Mouse (Mus musculus) yolk sac, embryonic 10.5 days (tissue): Measurements from ENCODE around the gene Ptov1.
"Not testable (repeated sequence)": the region's sequence is repeated elsewhere in the genome, so short reads cannot be mapped to it uniquely, and the experiment has no call there.

ENCODE experiments used
- DNase-seq: peaks from one replicate; pipeline ENCODE4 v3.0.0-alpha.2; 2017; ENCODE audit warnings: low spot score

Ptov1 gene

DNA sequence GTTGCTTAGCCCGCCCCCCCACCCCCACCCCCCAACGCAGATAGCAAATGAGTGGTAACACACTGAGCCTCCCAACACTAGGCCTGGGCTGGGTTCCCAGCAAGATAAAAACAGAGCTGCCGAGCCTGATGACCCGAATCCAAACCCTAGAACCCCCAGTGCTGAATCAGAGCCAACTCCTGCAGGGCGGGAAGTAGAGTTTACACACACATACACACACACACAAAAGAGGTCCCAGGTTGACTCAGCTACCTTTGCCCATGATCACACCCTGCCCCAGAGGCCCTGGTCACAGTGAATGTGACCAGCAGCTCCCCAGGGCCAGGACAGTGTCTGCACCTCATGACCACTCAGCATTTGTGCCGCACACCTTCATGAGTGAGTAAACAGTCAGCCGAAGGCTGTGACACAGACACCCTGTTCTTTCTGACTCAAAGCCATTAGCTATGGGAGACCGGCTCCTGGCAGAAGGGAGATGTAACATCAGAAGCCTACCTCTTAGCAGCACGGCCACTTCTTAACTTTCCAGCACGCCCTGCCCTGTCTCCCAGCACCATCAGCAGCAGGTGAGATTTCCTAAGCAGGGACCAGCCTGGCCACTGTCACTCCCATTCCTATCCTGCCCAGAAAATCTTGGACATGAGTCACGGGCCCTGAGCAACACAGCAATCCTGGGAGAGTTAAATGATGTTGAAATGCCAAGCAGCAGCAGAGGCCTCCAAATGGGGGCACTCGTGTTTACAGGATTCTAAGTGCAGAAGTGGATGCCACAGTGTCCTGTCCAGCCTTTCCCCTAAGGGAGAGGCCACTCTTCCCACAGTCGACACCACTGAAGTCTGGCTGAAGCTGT, 18.9 kb upstream of the Ptov1 start:
- no peak for DNase-seq

DNA sequence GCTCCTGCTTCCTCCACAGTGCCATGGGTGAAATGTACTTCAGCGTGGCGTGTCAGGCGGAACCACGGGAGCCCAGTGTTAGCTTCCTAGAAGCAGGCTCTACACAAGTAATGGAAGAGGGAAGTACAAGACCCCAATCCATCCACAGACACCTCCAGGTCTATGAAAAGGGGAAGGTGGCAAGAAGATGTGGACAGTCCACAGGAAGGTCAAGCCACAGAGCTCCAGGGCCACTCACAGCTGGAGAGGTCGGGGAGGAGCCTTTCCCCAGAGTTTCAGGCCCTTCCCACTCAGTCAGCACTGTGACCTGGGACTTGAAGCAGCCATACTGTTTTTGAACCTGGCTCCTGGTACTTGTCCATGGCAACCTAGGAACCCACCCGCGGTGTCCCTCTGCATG, 17.4 kb upstream of the Ptov1 start:
- DNase-seq = no peak

DNA sequence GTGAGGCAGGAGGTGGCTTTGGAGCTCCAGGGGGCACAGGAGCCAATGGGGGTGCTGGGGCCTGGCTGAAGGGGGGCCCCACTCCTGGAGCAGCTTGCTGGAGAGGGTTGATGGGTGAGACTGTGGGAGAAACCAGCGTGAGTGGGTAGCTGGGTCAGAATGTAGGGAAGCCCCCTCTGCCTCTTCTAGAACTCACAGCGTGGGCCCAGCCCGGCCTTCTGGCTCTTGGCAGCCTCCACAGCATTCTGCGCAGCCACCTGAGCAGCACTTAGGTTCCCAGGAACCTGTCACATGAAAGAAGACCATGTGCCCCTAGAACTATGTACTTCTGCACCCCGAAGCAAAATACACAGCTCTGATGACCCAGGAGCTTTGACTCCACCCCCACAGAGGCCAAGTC, 15.0 kb upstream of the Ptov1 start:
- DNase-seq = no peak

GRCm38 (mm10) chr7:44883036-44883435, 13.4 kb upstream of the Ptov1 start:
- no peak for DNase-seq

DNA sequence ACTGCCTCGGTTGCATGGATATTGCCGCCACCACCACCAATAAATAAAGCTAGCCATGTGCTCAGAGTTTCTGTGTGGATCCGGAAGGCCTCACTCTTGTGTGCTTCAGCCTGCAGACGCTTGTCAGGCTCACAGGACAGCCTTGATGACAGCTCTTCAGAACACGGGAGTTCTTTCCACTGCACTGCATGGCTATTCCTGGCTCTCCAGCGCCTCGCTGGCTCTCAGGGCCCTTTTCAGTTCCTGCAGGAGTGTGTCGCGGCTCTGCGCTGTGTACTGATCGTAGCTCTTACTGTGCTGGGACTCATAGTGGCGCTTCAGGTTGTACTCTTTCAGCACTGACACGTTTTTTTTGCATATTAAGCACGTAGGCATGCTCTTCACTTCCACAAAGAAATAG, 8.2 kb upstream of the Ptov1 start:
- no peak for DNase-seq

DNA sequence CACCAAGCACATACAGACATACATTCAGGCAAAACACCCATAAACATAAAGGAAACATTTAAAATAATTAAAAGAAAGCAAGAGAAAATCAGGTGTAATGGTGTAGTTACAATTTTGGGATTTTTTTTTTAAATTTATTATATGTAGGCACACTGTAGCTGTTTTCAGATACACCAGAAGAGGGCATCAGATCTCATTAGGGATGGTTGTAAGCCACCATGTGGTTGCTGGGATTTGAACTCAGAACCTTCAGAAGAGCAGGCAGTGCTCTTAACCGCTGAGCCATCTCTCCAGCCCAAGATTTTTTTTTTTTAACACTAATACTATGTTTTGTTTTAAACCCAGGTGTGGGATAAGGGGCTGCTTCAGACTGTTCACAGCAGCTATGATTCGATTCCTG, 2.2 kb upstream of the Ptov1 start:
- not testable (repeated sequence) for DNase-seq

DNA sequence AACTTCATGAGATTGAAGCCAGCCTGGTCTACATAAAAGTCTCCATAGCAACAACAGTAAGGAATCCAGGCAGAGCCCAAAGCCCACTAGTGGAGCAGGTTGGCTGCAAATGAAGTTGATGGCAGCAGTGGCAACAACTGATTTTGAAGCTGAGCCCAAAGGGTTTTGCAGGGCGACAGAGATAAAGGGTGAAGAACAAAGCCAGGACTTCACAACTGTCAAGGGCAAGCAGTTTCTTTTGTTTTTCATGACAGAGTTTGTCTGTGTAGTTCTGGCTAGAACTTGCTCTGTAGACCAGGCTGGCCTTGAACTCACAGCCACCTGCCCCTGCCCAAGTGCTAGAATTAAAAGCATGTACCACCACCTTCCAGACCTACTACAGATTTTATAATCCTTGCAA, 1.6 kb upstream of the Ptov1 start:
- DNase-seq = no peak

- DNase-seq = no peak
Measured at GRCm38 (mm10) chr7:44870614-44871013, 1.0 kb upstream of the Ptov1 start.

DNA sequence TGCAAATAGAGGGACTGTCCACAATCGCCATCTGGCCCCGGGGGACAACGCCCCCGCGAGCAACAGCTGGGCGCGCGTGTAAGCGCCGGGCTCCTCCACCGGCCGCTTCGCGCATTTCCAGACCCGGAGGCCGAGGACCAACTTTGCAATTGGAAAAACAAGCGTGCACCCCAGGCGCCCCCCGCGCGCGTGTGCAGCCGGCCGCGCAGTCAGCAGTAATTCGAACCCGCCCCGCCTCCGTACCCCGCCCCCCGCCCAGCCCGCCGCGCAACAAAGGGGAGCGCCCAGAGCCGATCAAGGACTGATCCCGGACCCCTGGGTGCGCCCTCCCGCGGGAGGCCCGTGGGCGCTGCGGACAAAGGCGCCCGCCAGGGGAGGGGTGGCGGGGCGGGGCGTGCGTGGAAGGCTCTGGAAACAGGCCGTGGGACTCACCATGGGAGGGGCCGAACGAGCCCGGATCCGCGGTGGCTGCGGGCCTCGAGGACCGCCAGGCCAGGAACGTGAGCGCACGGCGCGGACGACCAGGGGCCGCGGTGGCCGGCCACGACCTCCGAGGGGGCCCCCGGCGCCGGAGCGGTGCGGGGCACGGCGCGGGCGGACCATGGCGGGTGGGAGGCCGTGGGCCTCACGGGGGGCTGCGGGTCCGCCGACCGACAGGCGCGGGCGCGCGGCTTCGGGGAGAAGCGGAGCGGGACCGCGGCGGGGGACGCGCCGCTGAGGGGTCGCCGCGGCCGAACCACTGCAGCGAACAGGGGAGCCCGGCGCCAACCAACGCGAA, 480 bp downstream of the Ptov1 start:
- peak; percentile 85 for DNase-seq

DNA sequence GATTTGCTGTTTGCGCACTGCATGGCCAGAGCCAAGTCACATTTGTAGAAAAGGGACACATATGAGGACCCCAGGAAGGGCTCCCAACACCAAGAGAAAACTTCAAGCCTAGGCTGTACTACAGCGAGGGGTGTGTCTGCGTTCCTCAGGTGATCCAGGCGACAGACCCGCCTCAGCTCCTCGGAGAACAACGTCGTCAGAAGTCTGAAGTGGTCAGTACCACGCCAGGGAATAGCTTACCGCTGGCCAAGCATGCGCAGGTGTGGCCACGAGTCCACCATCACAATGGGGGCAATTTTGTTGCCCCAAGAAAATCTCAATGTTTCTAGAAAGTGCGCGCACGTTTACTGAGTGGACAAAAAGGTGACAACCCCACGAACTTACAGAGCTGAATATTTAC, 1.1 kb downstream of the Ptov1 start:
- DNase-seq = peak; percentile 53

- no peak for DNase-seq
Measured at GRCm38 (mm10) chr7:44867802-44868201, 1.8 kb downstream of the Ptov1 start.

DNA sequence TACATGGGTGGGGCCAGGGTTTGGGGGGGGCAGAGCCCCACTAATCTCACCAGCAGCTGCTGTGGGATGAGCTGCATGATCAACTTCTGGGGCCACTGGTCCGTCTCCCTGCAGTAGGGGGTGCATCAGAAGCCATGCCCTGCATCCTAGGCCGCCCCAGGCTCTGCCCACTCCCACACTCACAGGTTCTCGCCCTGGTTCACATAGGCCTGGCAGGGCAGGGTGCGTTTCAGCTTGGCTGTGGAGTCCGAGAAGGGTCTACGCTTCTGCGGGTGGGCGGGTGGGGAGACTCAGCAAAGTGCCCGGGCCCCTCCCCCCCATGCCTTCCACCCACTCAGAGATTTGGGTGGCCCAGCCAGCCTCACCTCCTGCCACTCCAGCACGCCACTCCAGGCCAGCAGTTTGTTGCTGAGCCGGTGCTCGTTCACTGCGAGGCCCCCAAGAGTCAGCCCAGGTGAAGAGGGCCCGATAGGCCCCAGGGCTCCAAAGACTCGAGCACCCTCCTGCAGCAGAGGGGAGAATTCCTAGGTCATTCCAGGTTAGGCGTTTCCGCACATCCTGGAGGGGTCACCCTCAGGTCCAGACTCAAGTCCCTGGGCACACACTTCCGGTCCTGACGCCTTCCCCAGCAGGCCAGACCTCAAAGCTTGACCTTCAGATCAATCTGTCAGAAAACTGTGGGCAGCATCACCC, 2.4 kb downstream of the Ptov1 start:
- no peak for DNase-seq

GRCm38 (mm10) chr7:44866276-44867009, 3.1 kb downstream of the Ptov1 start:
- DNase-seq = no peak

DNA sequence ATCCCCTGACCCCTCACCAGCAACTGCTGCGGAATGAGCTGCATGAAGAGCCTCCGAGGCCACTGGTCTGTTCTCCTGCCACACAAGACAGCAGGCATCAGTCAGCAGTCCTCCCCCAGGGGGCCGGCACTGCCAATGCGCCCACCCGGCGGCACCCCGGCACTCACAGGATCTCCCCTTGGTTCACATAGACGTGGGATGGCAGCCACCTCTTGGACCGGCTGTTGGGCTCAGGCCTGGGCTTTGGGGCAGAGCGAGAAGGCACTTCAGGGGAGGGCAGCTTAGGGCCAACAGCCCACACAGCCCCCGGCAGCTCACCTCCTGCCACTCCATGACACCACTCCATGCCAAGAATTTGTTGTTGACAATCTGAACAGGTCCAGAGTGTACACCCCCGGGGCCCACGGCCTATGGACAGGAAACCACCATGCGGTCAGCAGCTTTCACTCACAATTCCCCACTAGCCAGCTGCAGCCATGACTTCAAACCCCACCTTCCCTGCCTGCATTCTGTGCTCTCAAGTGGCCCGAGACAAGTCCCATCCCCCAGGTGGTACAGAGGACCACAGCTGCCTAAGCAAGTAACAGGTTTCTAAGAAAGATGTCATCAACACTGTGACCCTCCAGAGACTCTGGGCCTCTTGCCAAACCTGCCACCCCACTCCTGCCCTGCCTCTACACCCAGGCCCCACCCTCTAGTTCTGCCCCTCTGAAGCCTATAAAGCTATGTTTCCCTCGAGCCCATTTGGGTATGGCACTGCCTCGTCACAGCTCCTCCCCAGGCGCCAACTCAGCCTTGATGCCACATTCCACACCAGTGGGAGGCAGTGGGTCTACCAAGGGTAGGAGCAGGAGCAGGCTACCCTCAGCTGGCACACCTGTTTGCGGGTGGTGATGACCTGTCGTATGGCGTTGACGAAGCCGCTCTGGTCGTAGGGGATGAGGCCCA, 4.7 kb downstream of the Ptov1 start:
- no peak for DNase-seq

DNA sequence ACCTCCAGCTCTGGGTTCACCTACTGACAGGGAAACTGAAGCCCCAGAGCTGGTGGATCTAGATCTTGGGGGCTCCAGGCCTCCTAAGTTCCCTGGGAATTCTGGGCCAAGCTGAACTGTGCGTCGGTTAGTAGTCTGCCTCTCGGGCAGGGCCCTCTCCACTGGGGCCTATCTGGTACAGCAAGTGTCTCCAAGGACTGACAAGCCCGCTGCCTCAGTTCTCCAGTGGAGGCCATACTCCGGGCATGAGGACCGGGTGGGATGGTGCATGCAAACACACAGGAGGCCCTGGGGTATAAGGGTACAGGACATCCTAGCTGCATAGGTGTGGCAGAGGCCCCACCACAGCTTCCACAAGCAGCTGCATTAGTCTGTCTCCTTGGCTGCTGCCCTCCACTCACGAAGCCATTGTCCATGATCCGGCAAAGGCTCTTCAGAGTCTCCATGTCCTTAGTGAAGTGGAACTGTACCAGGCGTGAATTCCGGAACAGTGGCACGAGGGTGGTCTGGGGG, 5.5 kb downstream of the Ptov1 start:
- no peak for DNase-seq

GRCm38 (mm10) chr7:44863210-44863609, 6.4 kb downstream of the Ptov1 start:
- no peak for DNase-seq

GRCm38 (mm10) chr7:44862434-44862833, 7.2 kb downstream of the Ptov1 start:
- no peak for DNase-seq

- DNase-seq = no peak
Measured at GRCm38 (mm10) chr7:44861429-44861816, 8.2 kb downstream of the Ptov1 start.

DNA sequence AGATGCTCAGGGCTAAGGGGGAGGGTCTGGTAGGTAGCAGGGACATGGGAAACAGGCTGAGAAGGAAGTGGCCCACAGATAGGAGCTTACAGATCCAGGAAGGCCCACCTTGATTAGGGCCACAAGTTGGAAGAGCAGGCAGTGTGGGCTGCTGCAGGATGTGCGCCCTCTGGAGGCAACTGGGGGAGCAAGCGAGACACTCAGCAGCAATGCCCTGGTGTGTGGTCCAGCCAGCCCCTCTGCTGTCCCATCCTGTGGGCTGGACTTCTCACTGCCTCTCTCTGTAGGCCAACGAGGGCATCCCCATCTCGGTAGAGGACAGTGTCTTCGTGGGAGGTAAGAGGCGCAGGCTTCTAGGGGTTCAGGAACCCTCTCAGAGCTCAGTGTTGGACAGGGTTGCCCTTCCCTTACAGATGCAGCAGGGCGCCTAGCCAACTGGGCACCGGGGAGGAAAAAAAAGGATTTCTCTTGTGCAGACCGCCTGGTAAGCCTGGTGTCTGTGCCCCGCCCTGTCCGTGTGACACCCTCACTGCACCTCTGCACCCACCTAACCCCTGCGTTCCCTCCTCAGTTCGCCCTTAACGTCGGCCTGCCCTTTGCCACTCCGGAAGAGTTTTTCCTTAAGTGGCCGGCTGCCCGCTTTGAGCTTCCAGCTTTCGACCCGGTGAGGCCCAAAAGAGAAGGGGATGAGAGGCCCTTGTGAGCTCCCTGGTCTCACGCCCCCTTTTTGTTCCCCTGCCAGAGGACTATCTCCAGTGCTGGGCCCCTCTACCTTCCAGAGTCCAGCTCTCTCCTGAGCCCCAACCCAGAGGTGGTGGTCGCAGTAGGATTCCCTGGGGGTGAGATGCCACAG, 8.8 kb downstream of the Ptov1 start:
- DNase-seq = no peak

DNA sequence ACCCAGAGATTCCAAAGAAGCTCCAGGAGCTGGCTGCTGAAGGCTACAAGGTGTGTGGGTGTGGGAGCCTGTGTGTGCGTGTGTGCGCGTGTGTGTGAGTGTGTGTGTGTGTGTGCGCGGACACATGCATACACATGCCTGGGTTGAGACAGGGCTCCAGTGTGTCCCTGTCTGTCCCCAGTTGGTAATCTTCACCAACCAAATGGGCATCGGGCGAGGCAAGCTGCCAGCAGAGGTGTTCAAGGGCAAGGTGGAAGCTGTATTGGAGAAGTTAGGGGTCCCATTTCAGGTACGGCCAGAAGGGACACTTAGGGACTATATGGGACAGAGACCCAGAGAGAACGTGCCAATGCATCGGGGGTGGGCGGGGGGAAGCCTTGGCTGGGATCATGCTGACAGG, 9.7 kb downstream of the Ptov1 start:
- DNase-seq = no peak
